Mouse (Mus musculus) A20 (cell line): ENCODE measurements around the gene Fam207a.

Source experiments
- DNase-seq: peaks from one replicate; pipeline ENCODE4 v3.0.0-alpha.2; 2011; ENCODE audit warnings: low read depth, low spot score

Gene Fam207a

DNA sequence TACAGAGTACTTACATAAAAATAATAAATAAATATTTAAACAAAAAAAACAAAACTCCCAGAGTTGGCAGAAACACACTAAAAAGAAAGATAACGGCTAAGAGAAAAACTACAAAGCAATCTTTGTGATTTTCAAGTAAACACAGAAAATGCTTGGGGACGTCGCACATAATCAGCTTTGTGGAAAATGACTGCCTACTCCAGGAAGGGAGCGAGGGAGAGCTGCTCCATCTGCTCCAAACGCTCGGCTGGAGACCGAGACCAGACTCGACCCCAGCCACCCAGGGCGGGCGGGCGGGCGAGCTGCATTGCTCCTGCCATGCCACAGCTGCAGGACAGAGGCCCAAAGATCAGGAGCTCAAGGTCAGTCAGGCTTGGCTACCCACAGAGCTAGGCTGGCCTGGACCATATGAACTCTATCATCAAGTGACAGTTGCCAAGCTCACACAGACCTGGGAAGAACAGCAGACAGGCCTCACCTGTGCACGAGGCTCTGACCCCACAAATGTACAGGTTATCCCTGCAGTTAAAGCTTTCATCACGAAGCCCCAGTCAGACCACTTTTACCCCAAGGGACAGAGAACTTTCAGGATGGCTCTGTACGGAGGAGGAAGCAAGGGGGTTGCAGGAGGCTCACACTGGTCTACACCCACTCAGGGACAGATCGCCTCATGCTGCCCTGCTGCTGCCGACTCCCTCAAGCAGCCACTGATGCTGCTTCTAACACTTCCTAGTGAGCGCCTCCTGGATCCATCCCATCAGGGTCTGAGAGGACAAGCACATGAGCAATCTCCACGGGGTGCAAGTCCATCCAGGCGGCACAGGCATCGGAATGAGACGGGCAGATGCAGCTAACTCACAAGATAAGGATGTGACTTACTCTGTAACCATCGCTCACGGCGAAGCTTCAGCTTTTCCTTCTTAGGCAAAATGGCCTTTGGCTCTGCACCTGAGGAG, 12.3 kb downstream of the Fam207a start:
- DNase-seq = no peak

DNA sequence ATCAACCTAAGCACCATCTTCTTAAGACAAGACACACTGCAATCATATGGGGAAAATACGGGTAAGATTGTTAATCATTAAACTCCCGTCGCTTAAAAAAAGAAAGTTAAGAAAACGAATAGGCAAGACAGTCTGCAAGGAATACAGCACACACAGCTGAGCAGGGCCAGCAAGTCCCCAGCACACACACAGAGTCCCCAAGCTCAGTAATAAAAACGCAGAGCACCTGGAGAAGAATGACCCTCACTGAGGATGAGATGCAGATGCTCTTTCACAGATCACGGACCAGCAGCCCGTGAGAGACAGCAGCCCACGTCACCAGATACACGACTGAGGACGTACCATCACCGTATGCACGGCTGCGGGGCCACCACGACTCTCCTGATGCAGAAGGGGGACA, 14.9 kb downstream of the Fam207a start:
- DNase-seq = no peak

DNA sequence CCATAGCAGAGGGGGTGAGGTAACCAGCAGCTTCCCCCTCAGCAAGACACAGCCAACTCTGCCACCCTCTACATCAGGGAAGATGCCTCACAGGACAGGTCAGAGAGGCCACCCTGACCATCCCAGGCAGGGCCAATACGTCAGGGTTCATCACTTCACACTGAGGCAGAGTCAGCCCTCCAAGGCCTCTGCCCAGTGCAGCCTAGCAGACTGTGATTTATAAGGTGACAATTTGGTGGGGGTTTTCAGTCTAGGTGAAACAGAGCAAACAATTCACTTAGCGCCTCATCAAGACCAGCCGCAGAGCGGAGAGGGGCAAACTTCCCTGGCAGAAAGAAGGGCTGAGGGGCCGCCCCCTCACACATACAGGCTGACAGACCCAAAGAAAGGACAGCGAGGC, 17.3 kb downstream of the Fam207a start:
- DNase-seq = no peak

DNA sequence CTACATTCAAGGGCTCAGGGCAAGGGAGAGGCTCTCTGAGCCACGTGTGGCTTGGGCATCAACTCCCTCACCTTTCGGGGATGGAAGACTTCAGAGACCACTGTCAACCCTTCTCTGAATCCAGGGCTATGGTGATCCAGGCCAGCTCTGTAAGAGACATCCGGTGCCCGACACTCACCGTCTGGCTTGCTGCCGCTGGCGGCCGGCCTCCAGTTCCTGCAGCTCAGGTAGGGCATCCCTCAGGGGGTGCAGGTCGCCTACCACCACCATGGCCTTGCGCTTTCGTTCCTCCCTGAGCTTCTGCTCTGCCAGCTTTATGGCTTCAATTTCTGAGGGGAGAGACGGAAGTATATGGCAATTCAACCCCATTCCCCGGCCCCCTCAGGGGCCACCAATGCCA, 18.4 kb downstream of the Fam207a start:
- DNase-seq = no peak

DNA sequence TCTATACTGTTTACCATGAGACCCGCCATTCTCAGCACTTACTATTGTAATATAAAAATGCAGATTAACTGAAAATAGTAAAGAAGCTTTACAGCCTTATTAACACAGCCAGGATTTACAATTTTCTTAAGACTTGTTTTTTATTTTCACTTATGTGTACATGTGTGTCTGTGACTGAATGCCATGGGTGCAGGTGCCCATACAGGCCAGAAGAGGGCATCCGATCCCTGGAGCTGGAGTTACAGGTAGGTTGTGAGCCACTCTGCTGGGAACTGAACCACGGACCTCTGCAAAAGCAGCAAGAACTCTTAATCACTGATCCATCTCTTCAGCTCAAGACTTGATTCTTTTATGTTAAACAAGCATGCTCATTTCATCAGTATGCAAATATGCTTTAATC, 22.7 kb downstream of the Fam207a start:
- no peak for DNase-seq

DNA sequence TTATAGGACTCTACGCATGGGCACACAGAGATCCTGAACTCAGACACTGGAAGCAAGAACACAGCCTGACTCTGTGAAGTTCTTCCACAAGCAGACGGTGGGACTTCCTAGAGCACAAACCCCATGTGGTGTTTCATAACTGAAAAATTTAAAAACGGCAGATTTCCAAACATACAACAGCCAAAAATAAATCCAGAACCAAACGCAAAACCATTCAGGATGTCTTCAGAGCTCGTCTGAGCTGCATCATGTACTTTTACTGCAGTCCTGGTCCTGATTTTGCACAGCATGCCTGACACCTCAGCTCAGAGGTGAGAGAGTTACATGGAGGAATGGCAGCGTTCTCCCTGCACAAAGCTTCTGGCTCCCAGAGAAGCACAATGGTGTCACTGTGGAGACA, 24.0 kb downstream of the Fam207a start:
- no peak for DNase-seq

DNA sequence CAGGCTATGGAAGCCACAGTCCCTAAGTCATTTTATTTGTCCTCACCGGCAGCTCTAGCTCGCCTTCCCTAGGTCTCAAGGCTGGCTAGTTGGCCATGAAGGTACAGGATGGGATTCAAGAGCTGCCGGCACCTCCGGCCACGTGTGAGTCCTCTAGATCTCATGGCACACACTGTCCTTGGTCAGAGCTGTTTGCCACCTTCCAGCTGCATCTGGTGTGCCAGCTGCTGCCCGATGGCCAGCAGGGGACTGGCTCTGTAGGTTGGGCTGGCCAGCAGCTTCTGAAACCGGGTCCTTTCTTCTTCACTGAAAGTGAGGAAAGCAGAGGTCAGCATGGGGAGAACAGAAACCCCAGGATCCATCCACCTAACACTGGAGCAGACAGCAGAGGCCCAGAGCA, 27.4 kb downstream of the Fam207a start:
- no peak for DNase-seq

DNA sequence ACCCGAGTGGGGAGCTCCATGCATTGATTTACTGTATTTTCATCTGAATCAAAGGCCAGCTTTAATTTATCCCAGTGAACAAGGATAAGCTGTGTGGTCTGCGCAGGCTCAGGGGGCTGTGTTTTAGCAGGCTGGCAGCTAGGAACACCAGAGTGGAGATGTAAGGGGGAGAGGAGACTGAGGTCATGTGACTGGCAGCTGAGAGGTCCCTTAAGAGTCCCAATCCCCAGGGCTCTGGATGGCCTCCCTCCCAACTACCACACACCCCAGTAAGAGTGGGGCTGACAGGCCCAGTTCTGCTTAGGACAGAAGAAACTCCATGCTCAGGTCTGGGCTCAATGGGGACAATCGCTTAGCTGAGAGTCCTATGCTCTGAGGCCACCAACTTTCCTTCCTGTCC, 29.8 kb downstream of the Fam207a start:
- DNase-seq = no peak

DNA sequence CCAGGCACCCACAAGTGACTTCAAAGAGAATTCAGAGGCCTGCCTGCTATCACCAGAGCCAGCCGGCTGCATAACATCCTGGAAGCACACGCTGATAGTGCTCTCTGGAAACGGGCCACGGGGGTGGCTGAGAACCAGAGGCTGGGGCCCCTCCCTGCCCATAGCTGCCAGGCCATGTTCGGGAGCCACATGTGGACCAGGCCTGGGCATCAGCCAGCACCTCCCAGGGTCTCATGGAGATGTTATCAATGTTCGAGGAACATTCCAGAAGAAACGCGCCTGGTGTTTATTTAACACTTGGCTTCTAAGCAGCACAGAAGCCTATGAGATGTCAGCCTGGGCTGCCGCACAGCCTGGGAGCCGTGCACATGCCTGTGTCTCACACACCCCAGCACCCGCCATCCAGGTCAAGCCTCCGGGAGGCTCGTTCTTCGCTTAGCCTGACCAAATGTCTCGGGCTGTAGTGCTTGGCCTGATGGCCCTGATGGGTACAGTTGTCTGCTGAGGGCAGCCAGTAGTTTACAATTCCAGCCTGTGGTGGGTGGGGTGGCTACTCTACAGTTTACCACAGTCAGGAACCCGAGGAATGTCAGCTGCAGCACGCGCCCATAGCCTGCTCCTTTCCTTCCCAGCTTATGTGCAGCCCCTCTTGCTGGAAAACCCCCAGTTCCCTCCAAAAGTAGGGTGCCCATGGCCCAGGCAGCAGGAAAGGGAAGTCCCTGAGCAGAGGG, 31.2 kb downstream of the Fam207a start:
- no peak for DNase-seq

DNA sequence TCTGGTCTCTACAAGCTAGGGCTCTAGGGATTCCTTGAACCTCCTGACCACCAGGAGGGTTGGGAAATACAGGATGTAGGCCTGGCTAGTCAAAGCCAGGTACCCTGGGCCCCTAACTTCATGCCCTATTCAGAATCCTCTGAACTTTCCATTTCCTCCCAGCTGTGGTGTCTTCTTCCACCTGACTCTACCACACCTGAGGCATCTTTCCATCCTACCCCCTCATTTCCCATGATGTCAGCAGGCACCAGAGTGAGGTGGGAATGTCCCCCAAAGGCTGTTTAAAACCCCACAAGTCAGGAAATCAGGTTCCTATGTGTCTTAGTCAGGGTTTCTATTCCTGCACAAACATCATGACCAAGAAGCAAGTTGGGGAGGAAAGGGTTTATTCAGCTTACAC, 33.8 kb downstream of the Fam207a start:
- no peak for DNase-seq

DNA sequence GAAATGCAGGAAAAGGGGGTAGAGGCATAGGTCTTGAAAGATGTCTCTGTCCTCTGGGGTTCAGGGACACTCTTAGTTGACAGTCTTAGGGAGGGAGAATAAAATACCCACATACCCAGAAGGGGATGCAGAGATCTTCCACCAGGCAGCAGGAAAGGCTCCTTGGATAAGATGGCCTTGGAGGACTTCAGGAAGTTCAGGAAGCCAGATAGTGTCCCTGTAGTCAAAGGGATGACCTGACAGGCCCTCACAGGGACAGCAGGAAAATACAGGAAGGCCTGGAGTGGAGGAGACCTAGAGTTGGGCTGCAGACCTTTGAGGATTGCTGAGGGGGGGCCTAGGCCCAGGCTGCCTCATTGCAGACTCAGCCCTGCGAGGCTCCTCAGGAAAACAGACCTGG, 35.6 kb downstream of the Fam207a start:
- DNase-seq = no peak

DNA sequence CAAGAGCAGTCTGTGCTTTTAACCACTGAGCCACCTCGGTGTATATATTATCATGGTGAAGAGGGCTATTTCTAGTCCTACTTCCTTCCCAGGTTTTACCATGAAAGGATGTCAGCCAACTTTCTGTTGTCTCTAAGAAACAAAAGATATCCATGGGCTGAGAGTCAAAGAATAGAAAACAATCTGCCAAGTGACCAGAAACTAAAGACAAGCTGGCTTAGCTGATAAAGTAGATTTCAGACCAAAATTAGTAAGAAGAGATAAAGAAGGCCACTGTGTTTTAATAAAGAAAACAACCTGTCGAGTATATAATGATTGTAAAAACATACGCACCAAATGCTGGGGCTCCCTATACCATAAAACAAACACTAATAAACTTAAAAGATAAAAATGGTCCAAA, 38.7 kb downstream of the Fam207a start:
- no peak for DNase-seq

DNA sequence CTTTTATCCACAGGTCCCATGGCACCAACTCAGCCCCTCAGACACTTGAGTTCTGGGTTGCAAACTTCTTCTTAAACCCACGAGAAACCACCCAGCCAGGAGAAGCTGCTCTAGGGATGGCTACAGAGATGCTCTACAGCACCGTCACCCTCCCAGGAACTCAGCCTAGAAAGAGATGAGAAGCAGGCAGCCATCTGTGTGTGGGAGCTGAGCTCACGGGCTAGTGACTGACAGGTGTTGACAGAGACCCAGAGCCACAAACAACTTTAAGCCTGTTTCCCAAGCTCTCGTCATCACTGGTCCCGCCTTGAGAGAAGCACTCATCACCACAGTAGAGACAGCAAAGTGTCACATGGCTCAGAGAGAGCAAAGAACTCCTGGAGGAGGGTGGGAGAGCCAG, 43.4 kb downstream of the Fam207a start:
- DNase-seq = no peak

DNA sequence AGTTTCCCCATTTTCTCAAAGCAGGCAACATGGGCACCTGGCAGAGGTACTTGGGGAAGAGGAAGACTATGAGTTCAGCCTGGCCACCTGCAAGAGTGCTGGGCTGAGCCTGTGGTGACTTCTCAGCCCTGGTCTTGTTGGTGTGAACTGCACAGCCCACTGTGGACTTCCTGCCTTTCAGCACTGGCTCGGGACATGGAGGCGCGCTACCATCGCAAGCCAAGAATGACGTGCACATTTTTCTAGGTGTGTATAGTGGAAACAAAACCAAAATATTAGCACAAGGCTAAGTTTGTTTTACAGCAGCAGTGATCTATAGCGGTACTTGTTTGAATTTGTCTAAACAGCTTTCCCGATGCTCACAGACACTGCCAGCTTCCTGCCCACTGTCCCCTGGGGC, 44.1 kb downstream of the Fam207a start:
- DNase-seq = no peak

DNA sequence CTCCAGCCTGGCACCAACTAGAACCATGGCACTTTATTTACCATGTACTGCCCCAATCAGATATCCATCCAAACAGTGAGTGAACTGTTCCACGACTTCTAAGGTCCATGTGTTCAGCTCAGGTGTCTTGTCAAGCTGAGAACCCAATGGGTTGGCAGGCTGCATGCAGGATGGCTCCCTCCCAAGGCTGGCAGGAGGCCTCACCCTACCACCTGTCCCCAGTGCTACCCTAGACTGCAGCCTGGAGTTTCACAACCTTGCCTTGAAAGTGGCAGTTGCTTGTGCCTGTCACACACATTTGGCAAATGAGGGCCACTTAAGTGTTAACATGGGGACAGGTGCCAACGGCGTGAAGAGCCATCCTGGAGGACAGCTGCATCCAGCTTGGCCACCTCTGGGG, 44.8 kb downstream of the Fam207a start:
- DNase-seq = no peak

DNA sequence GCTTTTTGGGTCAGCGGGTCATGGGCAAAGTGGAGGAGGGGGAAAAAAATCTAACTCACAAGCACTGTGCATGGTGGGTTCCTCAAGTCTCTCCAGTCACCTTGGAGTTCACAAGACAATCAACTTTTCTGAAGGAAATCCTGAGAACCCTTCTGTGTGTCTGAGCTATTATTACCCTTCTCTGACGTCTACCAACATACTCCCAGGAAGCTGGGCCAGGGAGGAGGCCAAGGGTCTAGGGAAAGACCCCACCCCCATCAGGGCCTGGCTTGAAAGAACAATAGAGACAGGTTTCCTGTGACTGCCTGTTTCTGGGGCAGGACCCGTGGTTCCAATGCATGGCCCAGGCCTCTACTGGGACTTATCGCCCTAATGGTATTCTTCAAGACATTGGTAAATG, 46.9 kb downstream of the Fam207a start:
- no peak for DNase-seq

DNA sequence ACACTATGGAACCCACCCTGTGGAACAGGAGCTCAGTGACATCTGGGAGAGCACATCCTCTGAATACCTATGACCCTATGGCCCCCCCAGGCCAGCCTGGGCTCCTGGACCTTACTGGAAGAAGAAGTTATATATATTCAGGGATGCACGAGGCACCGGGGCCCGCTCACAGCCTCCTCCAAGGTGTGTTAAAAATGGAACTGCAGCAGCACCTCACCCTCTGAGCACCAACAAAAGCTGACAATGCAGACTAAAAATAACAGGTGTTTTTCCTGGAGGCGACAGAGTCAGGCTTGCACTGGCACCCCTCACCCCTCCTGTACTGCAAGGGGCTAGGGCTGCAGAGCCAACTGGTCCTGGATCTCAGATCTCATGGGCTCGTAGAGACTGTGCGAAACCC, 48.2 kb downstream of the Fam207a start:
- no peak for DNase-seq

DNA sequence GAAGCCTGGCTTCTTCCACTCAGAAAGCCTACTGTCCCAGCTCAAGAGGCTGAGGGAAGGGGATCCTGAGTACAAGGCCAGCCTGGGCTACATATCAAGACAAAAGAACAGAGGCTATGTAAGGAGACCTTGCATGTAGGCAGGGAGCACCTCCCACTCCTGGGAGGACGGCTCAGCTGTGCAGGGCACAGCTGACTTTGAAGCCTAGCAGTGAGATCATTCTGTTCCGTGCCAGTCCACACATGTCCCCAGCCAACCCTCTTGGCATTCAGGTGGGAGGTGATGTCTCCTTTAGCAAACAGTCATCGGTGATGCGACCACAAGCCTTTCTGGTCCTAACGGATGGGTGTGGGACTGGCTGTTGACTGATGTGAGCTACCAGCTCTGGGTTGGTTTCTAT, 49.7 kb downstream of the Fam207a start:
- no peak for DNase-seq

DNA sequence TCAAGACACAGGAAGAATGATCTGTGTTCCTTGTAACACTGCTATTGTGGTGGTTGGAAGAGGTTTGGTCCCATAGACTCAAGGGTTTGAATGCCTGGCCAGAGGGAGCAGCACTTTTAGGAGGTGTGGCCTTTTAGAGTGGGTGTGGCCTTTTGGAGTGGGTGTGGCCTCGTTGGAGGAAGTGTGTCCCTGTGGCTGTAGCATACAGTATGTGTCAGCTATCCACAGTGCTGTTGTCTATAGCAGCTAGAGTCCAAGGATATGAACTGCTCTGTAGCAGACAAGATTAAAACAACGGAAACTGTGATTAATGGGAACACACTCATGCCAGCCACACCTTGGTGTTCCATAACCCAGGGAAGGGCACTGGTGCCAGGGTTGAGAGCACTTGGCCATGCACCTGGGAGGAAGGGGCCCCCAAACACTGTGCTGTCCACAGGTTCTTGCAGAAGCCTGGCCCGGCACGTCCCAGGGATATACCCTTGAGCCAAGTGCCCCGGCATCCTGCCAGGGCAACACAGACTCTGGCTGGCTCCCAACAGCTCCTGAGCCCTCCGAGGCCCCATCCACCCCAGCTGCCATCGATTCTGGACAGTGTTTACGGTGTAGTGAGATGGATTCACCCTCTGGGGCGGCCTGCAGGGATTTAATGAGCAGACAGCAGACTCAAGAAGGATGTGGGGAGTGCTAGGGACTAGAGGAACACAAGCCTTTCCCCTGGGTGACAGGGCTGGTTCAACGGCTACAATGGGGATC, 51.2 kb downstream of the Fam207a start:
- DNase-seq = peak; percentile 63

DNA sequence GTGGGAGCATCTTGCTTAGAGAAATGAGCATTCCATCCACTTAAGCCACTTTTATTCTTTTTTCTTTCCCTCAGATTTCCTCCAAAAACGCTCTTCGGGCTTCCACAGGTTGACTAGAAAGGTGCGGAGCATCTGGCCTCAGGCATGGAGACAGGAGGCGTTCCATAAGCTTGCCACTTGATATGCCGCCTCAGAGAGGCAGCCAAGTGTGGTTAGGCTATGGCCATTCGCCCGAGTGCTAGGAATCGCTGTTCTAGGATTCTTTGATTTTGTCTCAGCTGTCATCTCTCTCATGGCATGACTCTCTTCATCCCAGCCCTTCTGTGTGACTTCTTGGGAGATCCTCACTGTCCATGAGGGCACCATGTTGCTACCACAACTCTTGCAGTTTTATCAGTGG, 54.4 kb downstream of the Fam207a start:
- no peak for DNase-seq

DNA sequence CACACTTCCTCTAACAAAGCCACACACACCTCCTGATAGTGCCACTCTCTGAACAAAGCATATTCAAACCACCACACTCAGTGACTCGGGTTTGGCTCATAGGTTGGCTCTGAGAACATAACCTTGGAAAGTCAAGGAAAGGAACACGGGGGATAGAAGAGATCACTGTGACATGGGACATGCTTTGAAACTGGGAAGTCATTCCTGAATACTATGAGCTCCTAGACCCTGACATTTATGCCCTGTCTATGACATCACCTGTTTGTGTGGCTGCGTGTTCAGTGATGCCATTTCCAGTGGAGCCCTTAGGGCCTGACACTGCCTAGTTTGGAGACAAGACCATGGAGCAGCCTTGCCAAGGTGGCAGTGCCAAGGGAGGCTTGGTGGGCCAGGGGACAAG, 57.9 kb downstream of the Fam207a start:
- no peak for DNase-seq

DNA sequence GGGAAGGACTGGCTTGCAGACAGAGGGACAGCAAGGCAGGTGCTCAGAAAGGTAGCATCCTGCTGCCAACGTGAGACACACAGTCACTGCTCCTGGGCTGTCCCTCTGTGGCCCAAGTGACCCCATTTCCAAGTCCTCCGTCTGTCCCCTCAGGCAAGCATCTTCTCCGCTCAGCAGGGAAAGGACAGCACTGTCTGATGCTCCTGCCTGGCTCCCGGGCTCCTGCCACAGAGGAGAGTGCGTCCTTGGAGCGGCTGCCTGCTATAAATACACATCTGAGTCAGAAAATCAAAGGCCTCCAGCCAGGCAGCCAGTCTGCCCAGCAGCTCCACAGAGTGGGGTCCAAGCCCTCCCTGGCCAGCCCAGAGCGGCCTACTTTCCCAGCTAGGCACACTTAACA, 59.1 kb downstream of the Fam207a start:
- no peak for DNase-seq
